Mouse (Mus musculus): ENCODE data around the gene Fgf22. TPM values are rescaled to one million over a fixed set of nuclear protein-coding genes. Genes with fewer than 3 reads are reported as not detected.

Fgf22 gene
- polyA plus RNA-seq (2017; shearing (Covaris generic)) = under 1 TPM; 0.12 to 0.33 TPM

DNA sequence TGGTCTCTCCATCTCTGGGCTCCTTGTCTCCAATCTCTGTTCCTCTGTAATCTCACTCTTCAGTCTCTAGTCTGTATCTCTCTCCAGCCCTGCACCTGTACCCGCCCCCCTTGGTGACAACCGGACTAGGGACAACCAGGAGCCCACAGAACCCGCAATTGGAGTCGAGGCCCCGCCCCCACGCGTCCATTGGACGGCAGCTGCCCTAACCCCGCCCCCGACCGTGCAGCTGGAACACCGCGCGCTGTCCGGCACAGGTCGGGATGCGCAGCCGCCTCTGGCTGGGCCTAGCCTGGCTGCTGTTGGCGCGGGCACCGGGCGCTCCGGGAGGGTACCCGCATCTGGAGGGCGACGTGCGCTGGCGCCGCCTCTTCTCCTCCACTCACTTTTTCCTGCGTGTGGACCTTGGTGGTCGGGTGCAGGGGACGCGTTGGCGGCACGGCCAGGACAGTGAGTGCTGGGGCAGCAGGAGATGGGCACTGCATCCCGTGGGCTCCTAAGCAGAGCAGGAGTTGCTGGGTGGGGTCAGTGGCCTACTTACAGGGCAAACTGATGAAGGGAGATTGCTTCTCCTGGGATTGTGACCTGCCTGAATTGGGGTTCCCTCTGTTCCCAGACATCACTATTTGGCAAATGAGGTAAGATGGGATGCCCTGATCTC lies at the start of gene Fgf22:
Fgf22 (plus strand) TSS at position 221 of the 661 bp plus-strand sequence.

DNA sequence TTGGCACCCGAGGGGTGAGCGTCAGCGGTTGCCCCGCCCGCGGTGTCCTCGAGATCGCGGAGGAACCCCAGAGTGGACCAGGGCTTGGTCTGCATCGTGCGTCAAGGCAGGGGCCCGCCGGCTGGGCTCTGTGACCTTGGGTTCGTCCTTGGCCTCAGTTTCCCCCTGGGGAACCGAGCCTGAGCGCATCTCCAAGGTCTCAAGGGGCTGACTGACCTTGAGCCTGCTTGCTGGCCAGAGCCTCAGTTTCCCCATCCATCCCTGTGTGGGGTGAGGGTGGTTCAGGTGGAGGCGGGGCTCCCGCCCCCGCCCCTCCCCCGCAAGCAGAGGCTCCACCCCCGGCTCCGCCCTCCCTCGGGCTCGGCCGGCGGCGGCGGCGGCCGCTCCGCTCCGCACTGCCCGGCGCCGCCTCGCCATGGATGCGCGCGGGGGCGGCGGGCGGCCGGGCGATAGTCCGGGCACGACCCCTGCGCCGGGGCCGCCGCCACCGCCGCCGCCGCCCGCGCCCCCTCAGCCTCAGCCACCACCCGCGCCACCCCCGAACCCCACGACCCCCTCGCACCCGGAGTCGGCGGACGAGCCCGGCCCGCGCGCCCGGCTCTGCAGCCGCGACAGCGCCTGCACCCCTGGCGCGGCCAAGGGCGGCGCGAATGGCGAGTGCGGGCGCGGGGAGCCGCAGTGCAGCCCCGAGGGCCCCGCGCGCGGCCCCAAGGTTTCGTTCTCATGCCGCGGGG lies 38.5 kb upstream of the Fgf22 start, which contains the start of gene Hcn2:
Hcn2 (plus strand) TSS at position 381 of the 734 bp plus-strand sequence.

GRCm38 (mm10) chr10:79745898-79746773 lies 8.7 kb upstream of the Fgf22 start, which contains the start of gene Polrmt:
TSS of gene Polrmt (minus strand) at chr10:79746581.

GRCm38 (mm10) chr10:79766508-79767325 lies 11.8 kb downstream of the Fgf22 start, which contains the start of gene Rnf126:
TSS of gene Rnf126 (minus strand) at chr10:79766952.

GRCm38 (mm10) chr10:79777103-79777531 lies 22.2 kb downstream of the Fgf22 start, which contains the start of gene Fstl3:
TSS of gene Fstl3 (plus strand) at chr10:79777272.

GRCm38 (mm10) chr10:79790861-79791260 lies 36.0 kb downstream of the Fgf22 start, which contains the start of gene Prss57:
TSS of gene Prss57 (minus strand) at chr10:79790961.

DNA sequence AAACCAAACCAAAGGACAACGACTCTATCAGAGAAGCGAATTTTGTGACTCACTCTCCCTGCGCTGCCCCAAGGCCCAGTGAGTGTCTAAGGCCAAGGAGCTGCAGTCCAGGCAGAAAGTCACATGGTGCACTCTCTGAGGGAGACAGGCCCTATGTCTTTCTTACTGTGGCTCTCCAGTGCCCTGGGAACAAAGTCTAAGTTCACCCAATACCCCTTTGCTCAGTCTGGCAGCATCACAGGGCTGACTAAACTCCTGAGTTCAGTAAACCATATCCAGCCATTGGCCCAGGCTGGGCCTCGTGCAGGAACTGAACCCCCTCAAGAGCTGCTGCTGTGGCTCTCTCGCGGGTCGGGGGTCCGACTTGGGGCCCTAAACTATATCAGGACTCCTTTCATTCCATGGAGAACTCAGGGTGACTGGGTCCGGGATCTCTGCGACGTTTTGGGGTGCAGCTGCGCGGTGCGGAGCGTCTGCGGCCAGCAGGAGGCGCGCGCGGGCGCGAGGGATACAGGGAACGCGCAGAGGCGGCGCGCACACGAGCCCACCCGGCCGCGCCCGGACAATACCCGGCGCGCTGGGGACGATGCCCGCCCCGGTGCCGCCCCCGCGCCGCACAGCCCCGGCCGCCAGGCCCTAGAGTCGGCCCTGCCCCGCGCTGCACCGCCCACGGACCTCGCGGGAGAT lies 38.3 kb downstream of the Fgf22 start, which contains the start of gene Palm:
Palm (plus strand) TSS at position 522 of the 687 bp plus-strand sequence.

Other genes starting within 250 kb of the Fgf22 start
- 1 to 10 TPM; 3.2 to 4.2 TPM for gene Plpp2, start 221.3 kb upstream of the Fgf22 start, polyA plus RNA-seq (2017; shearing (Covaris generic))
- gene Mier2, start 199.9 kb upstream of the Fgf22 start, polyA plus RNA-seq (2017; shearing (Covaris generic)) = 10 to 100 TPM; 30.9 to 33.0 TPM
- not detected for gene Theg, start 167.7 kb upstream of the Fgf22 start, polyA plus RNA-seq (2017; shearing (Covaris generic))
- gene C2cd4c, start 141.1 kb upstream of the Fgf22 start, polyA plus RNA-seq (2017; shearing (Covaris generic)) = not detected
- gene Shc2, start 117.2 kb upstream of the Fgf22 start, polyA plus RNA-seq (2017; shearing (Covaris generic)) = under 1 TPM in 1 of 2 experiments, not detected in 1; 0.05 TPM
- gene Odf3l2, start 109.3 kb upstream of the Fgf22 start, polyA plus RNA-seq (2017; shearing (Covaris generic)) = not detected
- gene Madcam1, start 90.5 kb upstream of the Fgf22 start, polyA plus RNA-seq (2017; shearing (Covaris generic)) = under 1 TPM; 0.32 to 0.51 TPM
- 10 to 100 TPM; 58.4 to 61.8 TPM for gene Tpgs1, start 85.7 kb upstream of the Fgf22 start, polyA plus RNA-seq (2017; shearing (Covaris generic))
- gene Cdc34, start 72.9 kb upstream of the Fgf22 start, polyA plus RNA-seq (2017; shearing (Covaris generic)) = 100 to 1,000 TPM; 104 to 107 TPM
- 1 to 10 TPM; 1.2 to 1.5 TPM for gene Gzmm, start 66.1 kb upstream of the Fgf22 start, polyA plus RNA-seq (2017; shearing (Covaris generic))
- gene Bsg, start 50.6 kb upstream of the Fgf22 start, polyA plus RNA-seq (2017; shearing (Covaris generic)) = 100 to 1,000 TPM; 226 to 283 TPM
- under 1 TPM; 0.13 to 0.23 TPM for gene Hcn2, start 38.4 kb upstream of the Fgf22 start, polyA plus RNA-seq (2017; shearing (Covaris generic))
- gene Polrmt, start 8.5 kb upstream of the Fgf22 start, polyA plus RNA-seq (2017; shearing (Covaris generic)) = 10 to 100 TPM; 29.5 to 32.3 TPM
- gene Rnf126, start 11.9 kb downstream of the Fgf22 start, polyA plus RNA-seq (2017; shearing (Covaris generic)) = 10 to 100 TPM; 47.0 to 58.4 TPM
- under 1 TPM; 0.55 to 0.81 TPM for gene Fstl3, start 22.2 kb downstream of the Fgf22 start, polyA plus RNA-seq (2017; shearing (Covaris generic))
- under 1 TPM; 0.23 to 0.55 TPM for gene Prss57, start 35.9 kb downstream of the Fgf22 start, polyA plus RNA-seq (2017; shearing (Covaris generic))
- gene Palm, start 38.5 kb downstream of the Fgf22 start, polyA plus RNA-seq (2017; shearing (Covaris generic)) = 1 to 10 TPM; 2.1 to 3.4 TPM
- gene Misp, start 65.9 kb downstream of the Fgf22 start, polyA plus RNA-seq (2017; shearing (Covaris generic)) = 1 to 10 TPM in 1 of 2 experiments, not detected in 1; 1.1 TPM
- 100 to 1,000 TPM; 242 to 297 TPM for gene Ptbp1, start 99.4 kb downstream of the Fgf22 start, polyA plus RNA-seq (2017; shearing (Covaris generic))
- not detected for gene Prtn3, start 119.4 kb downstream of the Fgf22 start, polyA plus RNA-seq (2017; shearing (Covaris generic))
- gene Plppr3, start 119.6 kb downstream of the Fgf22 start, polyA plus RNA-seq (2017; shearing (Covaris generic)) = 1 to 10 TPM; 2.5 to 3.6 TPM
- not detected for gene Elane, start 131.2 kb downstream of the Fgf22 start, polyA plus RNA-seq (2017; shearing (Covaris generic))
- not detected for gene Cfd, start 135.8 kb downstream of the Fgf22 start, polyA plus RNA-seq (2017; shearing (Covaris generic))
- 10 to 100 TPM; 27.8 to 35.8 TPM for gene Med16, start 153.8 kb downstream of the Fgf22 start, polyA plus RNA-seq (2017; shearing (Covaris generic))
- gene Gm26602, start 155.8 kb downstream of the Fgf22 start, polyA plus RNA-seq (2017; shearing (Covaris generic)) = 10 to 100 TPM; 16.0 to 34.9 TPM
- gene Kiss1r, start 161.9 kb downstream of the Fgf22 start, polyA plus RNA-seq (2017; shearing (Covaris generic)) = under 1 TPM; 0.47 to 0.56 TPM
- 100 to 1,000 TPM; 188 to 197 TPM for gene R3hdm4, start 166.1 kb downstream of the Fgf22 start, polyA plus RNA-seq (2017; shearing (Covaris generic))
- 10 to 100 TPM in 1 of 2 experiments, 1 to 10 TPM in 1; 7.0 to 15.0 TPM for gene Arid3a, start 172.0 kb downstream of the Fgf22 start, polyA plus RNA-seq (2017; shearing (Covaris generic))
- gene Wdr18, start 205.1 kb downstream of the Fgf22 start, polyA plus RNA-seq (2017; shearing (Covaris generic)) = 10 to 100 TPM; 52.3 to 56.5 TPM
- gene Grin3b, start 215.6 kb downstream of the Fgf22 start, polyA plus RNA-seq (2017; shearing (Covaris generic)) = under 1 TPM; 0.13 to 0.28 TPM
- 10 to 100 TPM; 24.8 to 28.5 TPM for gene Tmem259, start 229.3 kb downstream of the Fgf22 start, polyA plus RNA-seq (2017; shearing (Covaris generic))
- 100 to 1,000 TPM; 650 to 940 TPM for gene Cnn2, start 233.5 kb downstream of the Fgf22 start, polyA plus RNA-seq (2017; shearing (Covaris generic))
- 10 to 100 TPM; 21.2 to 46.3 TPM for gene Abca7, start 241.4 kb downstream of the Fgf22 start, polyA plus RNA-seq (2017; shearing (Covaris generic))